Mouse (Mus musculus): ENCODE data around the gene Mtnr1b. TPM values are rescaled to one million over a fixed set of nuclear protein-coding genes. Genes with fewer than 3 reads are reported as not detected.

The Mtnr1b gene
- polyA plus RNA-seq, 1 experiment from 2014 or later: not detected

DNA sequence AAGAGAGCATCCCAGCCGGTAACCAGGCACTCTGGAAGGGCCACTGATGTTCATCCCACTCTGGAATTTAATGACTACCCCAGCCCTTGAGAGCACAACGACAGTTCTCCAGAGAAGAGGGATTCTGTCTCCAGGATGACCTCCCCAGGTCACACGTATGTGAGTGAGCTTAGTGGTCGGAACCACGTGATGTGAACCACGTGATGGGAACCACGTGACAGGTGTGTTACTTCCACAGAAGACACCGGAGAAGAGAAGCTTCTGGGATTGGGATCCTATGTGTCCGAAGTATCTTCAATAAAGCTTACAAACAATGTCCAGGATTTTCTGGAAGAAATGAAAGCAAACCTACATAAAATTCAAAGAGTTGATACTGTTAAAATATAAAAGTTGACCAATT is 82.3 kb downstream of the Mtnr1b start:
- H3K36me3 ChIP-seq: no peaks in the 10 kb centered on the region
- H3K4me3 ChIP-seq: no peak overlapping the region
- no peak overlapping the region for H3K4me2 ChIP-seq (replicated peaks)
- 87% methylated on average over 9 of the region's 9 CpGs for WGBS
- ATAC-seq (ENCODE audit: low FRiP score, low read depth): no peak
- no peaks in the 10 kb centered on the region for H3K27me3 ChIP-seq
- H3K4me1 ChIP-seq: no peaks in the 10 kb centered on the region
- H3K27ac ChIP-seq (replicated peaks): no peak overlapping the region
- H3K9ac ChIP-seq (replicated peaks): no peak overlapping the region
- H3K9me3 ChIP-seq: no peaks in the 10 kb centered on the region

DNA sequence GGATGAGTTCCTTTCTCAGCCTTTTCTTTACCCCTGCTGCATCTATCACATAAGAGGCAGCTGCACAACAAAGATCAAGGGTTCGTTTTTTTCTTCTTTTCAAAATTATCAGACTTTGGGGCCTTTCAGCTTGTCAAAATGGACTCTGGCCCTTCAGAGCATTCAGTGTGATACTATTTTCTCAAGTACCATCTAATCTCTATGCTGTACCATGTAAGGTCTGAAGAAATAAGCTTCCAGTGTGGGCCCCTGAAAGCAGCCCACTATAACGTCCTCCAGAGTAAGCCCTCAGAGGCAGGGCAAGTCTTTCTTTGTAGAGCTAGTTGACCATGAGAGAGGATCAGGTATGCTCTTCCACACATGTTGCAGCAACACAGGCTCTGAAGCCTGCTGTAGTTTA is 87.7 kb downstream of the Mtnr1b start:
- no peak overlapping the region for H3K4me3 ChIP-seq
- H3K9ac ChIP-seq (replicated peaks): no peak overlapping the region
- H3K4me1 ChIP-seq: no peaks in the 10 kb centered on the region
- no peaks in the 10 kb centered on the region for H3K27me3 ChIP-seq
- no peaks in the 10 kb centered on the region for H3K36me3 ChIP-seq
- no peak overlapping the region for H3K4me2 ChIP-seq (replicated peaks)
- no peak for ATAC-seq (ENCODE audit: low FRiP score, low read depth)
- H3K9me3 ChIP-seq: no peaks in the 10 kb centered on the region
- WGBS: 75% methylated on average over 2 of the region's 2 CpGs
- H3K27ac ChIP-seq (replicated peaks): no peak overlapping the region

DNA sequence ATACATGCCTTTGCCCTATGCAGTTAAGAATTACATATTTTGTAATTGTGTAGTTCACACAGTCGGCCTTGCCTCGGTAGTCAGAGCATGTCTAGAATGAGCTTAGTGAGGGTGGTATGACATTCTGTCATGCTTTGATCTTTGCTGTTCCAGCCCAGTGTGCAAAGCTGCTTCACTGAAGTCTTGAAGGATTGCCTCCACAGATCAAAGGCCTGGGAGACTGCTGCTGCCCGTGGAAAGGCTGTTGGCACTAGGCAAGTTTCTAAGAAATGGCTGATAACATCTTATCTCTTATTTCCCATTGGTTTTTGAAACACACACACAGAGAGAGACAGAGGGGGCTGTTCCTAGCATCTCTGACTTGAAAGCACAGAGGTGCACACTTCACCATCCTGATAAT is 88.2 kb downstream of the Mtnr1b start:
- WGBS: 62% methylated on average over 3 of the region's 3 CpGs
- Histone ChIP-seq H3K9me3 (no peaks in the 10 kb centered on the region), H3K36me3 (no peaks in the 10 kb centered on the region), H3K4me1 (no peaks in the 10 kb centered on the region), H3K9ac (replicated peaks) (no peak overlapping the region), H3K4me2 (replicated peaks) (no peak overlapping the region), H3K27ac (replicated peaks) (no peak overlapping the region), H3K4me3 (no peak overlapping the region), H3K27me3 (no peaks in the 10 kb centered on the region)
- no peak for ATAC-seq (ENCODE audit: low FRiP score, low read depth)

- Histone ChIP-seq H3K4me3 (no peak overlapping the region), H3K27me3 (no peaks in the 10 kb centered on the region), H3K9me3 (no peaks in the 10 kb centered on the region), H3K27ac (replicated peaks) (no peak overlapping the region), H3K4me2 (replicated peaks) (no peak overlapping the region), H3K4me1 (no peaks in the 10 kb centered on the region), H3K36me3 (no peaks in the 10 kb centered on the region), H3K9ac (replicated peaks) (no peak overlapping the region)
- WGBS: 85% methylated on average over 4 of the region's 4 CpGs
- no peak for ATAC-seq (ENCODE audit: low FRiP score, low read depth)
Observed at GRCm38 (mm10) chr9:15781936-15782335, 92.4 kb downstream of the Mtnr1b start.

DNA sequence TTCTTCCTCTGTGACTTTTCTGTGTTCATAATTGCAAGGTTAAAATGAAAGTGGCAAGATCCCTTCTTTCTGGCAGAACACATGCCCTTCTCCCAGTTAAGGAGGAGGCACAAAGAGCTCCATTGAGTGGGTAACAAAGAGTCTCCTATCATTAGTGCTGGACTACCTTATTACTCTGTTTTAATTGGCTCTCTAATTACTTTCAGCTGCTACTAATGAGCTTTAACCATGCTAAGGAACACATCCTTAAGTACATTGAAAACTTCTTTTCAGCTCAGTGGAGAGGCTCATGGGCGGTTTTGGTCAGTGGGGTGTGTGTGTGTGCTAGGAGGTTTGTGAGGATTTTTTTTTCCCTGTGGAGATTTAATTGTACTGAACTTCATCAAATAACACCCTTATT is 99.4 kb downstream of the Mtnr1b start:
- WGBS: 83% methylated on average over 1 of the region's 1 CpGs
- ATAC-seq (ENCODE audit: low FRiP score, low read depth): peak; percentile 63

More for the DNA sequence above, 99.4 kb downstream of the Mtnr1b start:
- Histone ChIP-seq H3K27me3 (no peaks in the 10 kb centered on the region; the same call in 1 of the 2 replicates), H3K36me3 (no peaks in the 10 kb centered on the region), H3K9ac (replicated peaks) (no peak overlapping the region), H3K4me2 (replicated peaks) (no peak overlapping the region), H3K9me3 (no peaks in the 10 kb centered on the region), H3K4me1 (peaks cover 6% of the 10 kb centered on the region; the same call in 1 of the 2 replicates), H3K4me3 (no peak overlapping the region), H3K27ac (replicated peaks) (no peak overlapping the region)

Other genes starting within 250 kb of the Mtnr1b start
- gene Deup1, start 246.6 kb downstream of the Mtnr1b start, polyA plus RNA-seq (2016; fragmentation: Nextera tagmentation; extraction: Ambion mirVana): 0.59 and 1.1 TPM in 2 replicates
- 18.9 and 20.6 TPM in 2 replicates for gene Slc36a4, start 164.8 kb downstream of the Mtnr1b start, polyA plus RNA-seq (2016; fragmentation: Nextera tagmentation; extraction: Ambion mirVana)